Mouse (Mus musculus): ENCODE results near the gene Gm45837. TPM values are rescaled to one million over a fixed set of nuclear protein-coding genes. Genes with fewer than 3 reads are reported as not detected.

The Gm45837 gene
- total and polyA plus RNA-seq, 3 experiments, result 1.2 TPM; not detected in 2

GRCm38 (mm10) chr7:101450422-101451401 is 40.0 kb downstream of the Gm45837 start:
- no peaks in the 10 kb centered on the region for H3K9me3 ChIP-seq (replicated peaks; ENCODE audit: insufficient read depth, low read length)
- H3K4me1 ChIP-seq (ENCODE audit: control insufficient read depth in 1 of 2, insufficient read depth in 2 of 2, low read length in 2 of 2), result no peaks in the 10 kb centered on the region
- peak overlapping the region; percentile 46 for H3K9ac ChIP-seq (ENCODE audit: control insufficient read depth, low read depth, low read length, poor library complexity, severe bottlenecking)
- no peak overlapping the region for H3K27ac ChIP-seq (ENCODE audit: control insufficient read depth, low read depth, low read length)
- H3K36me3 ChIP-seq (ENCODE audit: control insufficient read depth in 1 of 2, insufficient read depth in 2 of 2, low read length in 2 of 2), result no peaks in the 10 kb centered on the region
- DNase-seq (ENCODE audit: low read depth, low spot score), result peak; percentile 84
- H3K4me3 ChIP-seq (ENCODE audit: control insufficient read depth in 1 of 2, insufficient read depth in 1 of 2, low read depth in 2 of 2, low read length in 2 of 2), result peak overlapping the region; percentile 72 to 93
- H3K27me3 ChIP-seq (ENCODE audit: control insufficient read depth in 1 of 2, insufficient read depth in 2 of 2, low read length in 2 of 2), result peaks cover 4 to 6% of the 10 kb centered on the region in 2 experiments
- no peaks in the 10 kb centered on the region for H3K79me2 ChIP-seq (ENCODE audit: control insufficient read depth, insufficient read depth, low read length, poor library complexity)
- no peak for TF ChIP-seq TCF12 (IDR thresholded peaks at IDR 0.05; ENCODE audit: low read depth, low read length)
- TF ChIP-seq MAZ (IDR thresholded peaks at IDR 0.05; ENCODE audit: low read depth, low read length), result 0 out of 2 replicates have a peak, but pooled peaks have one; percentile 51
- TF ChIP-seq UBTF (IDR thresholded peaks at IDR 0.05; ENCODE audit: borderline replicate concordance, insufficient read depth, low read depth, low read length), result 0 out of 2 replicates have a peak, but pooled peaks have one; percentile 42
- TF ChIP-seq JUND (IDR thresholded peaks at IDR 0.05; ENCODE audit: low read depth, low read length), result no peak
- no peak for TF ChIP-seq POLR2AphosphoS2 (IDR thresholded peaks at IDR 0.05; ENCODE audit: low read length)
- peak; percentile 71 for TF ChIP-seq ZC3H11A (IDR thresholded peaks at IDR 0.05; ENCODE audit: low read depth, low read length)
- no peak for TF ChIP-seq NELFE (IDR thresholded peaks at IDR 0.05; ENCODE audit: low read depth, low read length)
- no peak for TF ChIP-seq CHD1 (IDR thresholded peaks at IDR 0.05; ENCODE audit: low read depth, low read length)
- TF ChIP-seq ZNF384 (IDR thresholded peaks at IDR 0.05; ENCODE audit: low read depth, low read length), result no peak
- TF ChIP-seq GABPA (IDR thresholded peaks at IDR 0.05; ENCODE audit: low read depth, low read length), result no peak
- peak; percentile 70; the same call in 1 of the 2 replicates for TF ChIP-seq MYC (IDR thresholded peaks at IDR 0.05; ENCODE audit: low read depth, low read length)
- no peak for TF ChIP-seq EP300 (IDR thresholded peaks at IDR 0.05; ENCODE audit: low read depth in 1 of 2, low read length in 2 of 2)
- TF ChIP-seq ELF1 (IDR thresholded peaks at IDR 0.05; ENCODE audit: low read depth, low read length), result 0 out of 2 replicates have a peak, but pooled peaks have one; percentile 19
- TF ChIP-seq E2F4 (IDR thresholded peaks at IDR 0.05; ENCODE audit: borderline replicate concordance, low read depth, low read length), result no peak
- TF ChIP-seq TBP (IDR thresholded peaks at IDR 0.05; ENCODE audit: low read depth, low read length), result no peak
- no peak for TF ChIP-seq USF2 (IDR thresholded peaks at IDR 0.05; ENCODE audit: borderline replicate concordance in 1 of 2, insufficient read depth in 1 of 2, low read depth in 1 of 2, low read length in 2 of 2)
- TF ChIP-seq SIN3A (IDR thresholded peaks at IDR 0.05; ENCODE audit: low read length), result peak; percentile 58; the same call in 1 of the 2 replicates
- no peak for TF ChIP-seq CHD2 (IDR thresholded peaks at IDR 0.05; ENCODE audit: low read length)
- peak; percentile 64 for TF ChIP-seq MAX (IDR thresholded peaks at IDR 0.05; ENCODE audit: low read length)
- TF ChIP-seq SMC3 (IDR thresholded peaks at IDR 0.05; ENCODE audit: low read depth, low read length), result peak; percentile 93
- no peak for TF ChIP-seq POLR2A (IDR thresholded peaks at IDR 0.05; ENCODE audit: control insufficient read depth in 1 of 2, insufficient read depth in 1 of 2, low read depth in 1 of 2, low read length in 2 of 2, poor library complexity in 1 of 2)
- TF ChIP-seq POLR2AphosphoS5 (IDR thresholded peaks at IDR 0.05; ENCODE audit: borderline replicate concordance, low read depth, low read length), result no peak
- TF ChIP-seq BHLHE40 (IDR thresholded peaks at IDR 0.05; ENCODE audit: borderline replicate concordance, low read depth, low read length), result peak; percentile 11; the same call in 1 of the 2 replicates
- no peak for TF ChIP-seq MEF2A (IDR thresholded peaks at IDR 0.05; ENCODE audit: extremely low read depth, insufficient replicate concordance, low read depth, low read length, poor library complexity, severe bottlenecking)
- no peak for TF ChIP-seq GATA1 (IDR thresholded peaks at IDR 0.05; ENCODE audit: low read depth, low read length)
- no peak for TF ChIP-seq TAL1 (IDR thresholded peaks at IDR 0.05; ENCODE audit: low read length)
- TF ChIP-seq KAT2A (conservative IDR thresholded peaks at IDR 0.05; ENCODE audit: low read depth, low read length), result no peak
- TF ChIP-seq RCOR1 (IDR thresholded peaks at IDR 0.05; ENCODE audit: low read depth, low read length), result no peak
- TF ChIP-seq HCFC1 (IDR thresholded peaks at IDR 0.05; ENCODE audit: low read depth, low read length), result 0 out of 2 replicates have a peak, but pooled peaks have one; percentile 12
- no peak for TF ChIP-seq ZMIZ1 (IDR thresholded peaks at IDR 0.05; ENCODE audit: low read depth, low read length)
- no peak for TF ChIP-seq USF1 (IDR thresholded peaks at IDR 0.05; ENCODE audit: low read depth, low read length)
- no peak for TF ChIP-seq ETS1 (IDR thresholded peaks at IDR 0.05; ENCODE audit: low read depth, low read length)
- TF ChIP-seq MAFK (IDR thresholded peaks at IDR 0.05; ENCODE audit: borderline replicate concordance, low read depth, low read length), result no peak
- peak; percentile 93 for TF ChIP-seq MXI1 (IDR thresholded peaks at IDR 0.05; ENCODE audit: low read depth, low read length)
- TF ChIP-seq ZKSCAN1 (IDR thresholded peaks at IDR 0.05; ENCODE audit: low read depth, low read length), result no peak

All from MEL (cell line).